Mouse (Mus musculus): ENCODE data around the gene Enox1. TPM values are rescaled to one million over a fixed set of nuclear protein-coding genes. Genes with fewer than 3 reads are reported as not detected.

Enox1 gene
- polyA plus RNA-seq (2017; shearing (Covaris generic)), result 0.09 TPM

DNA sequence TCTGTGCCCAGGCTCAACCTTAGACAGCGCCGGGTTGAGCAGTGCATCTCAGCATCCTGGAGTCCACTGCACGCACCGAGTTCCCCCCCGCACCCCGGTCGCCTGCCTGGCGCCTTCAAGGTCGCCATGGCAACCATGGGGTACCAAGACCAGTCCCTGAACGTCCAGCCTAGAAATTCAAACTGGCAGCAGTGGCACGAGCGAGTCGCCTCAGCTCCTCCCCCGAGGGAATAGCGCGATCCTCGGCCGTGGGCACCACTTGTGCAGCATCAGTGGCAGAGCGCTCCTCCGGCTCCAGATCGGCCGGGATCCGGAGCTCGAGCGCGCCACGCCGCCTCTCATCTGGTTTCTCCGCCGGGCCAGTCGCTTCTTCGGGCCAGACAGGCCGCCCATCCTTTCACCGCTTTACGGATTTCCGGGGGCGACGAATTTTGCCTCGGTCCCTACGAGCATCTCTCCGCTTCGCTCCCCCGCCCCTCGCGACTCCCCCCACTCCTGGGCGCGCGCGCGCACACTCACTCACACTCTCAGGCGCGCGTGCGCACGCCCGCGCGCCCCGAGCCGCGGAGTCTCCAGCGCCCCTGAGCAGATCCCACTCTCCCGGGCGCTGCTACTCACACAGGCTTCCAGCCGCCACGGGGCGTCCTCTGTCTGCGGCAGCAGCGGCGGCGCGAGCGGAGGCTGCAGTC, at the start of gene Enox1:
Gene Enox1 (plus strand): TSS at position 542 of the 689 bp plus-strand sequence.

Other genes with a start within 250 kb of the Enox1 start
- 1.7 TPM for gene Ccdc122, start 120.0 kb upstream of the Enox1 start, polyA plus RNA-seq (2017; shearing (Covaris generic))
- 0.40 TPM for gene Lacc1, start 119.9 kb upstream of the Enox1 start, polyA plus RNA-seq (2017; shearing (Covaris generic))

All from activated CD4-positive, CD25-positive, alpha-beta regulatory T cell, adult 9 weeks (primary cell).